Mouse (Mus musculus): ENCODE measurements at regions not wholly inside any gene's neighbourhood (a gene's known extent, or its start where the extent isn't known, plus 50 kb on each side); places are given as distances from the start of the nearest gene placed in this dataset.
A peak's percentile ranks its signal among the peaks of the same experiment; 100 is the strongest.

DNA sequence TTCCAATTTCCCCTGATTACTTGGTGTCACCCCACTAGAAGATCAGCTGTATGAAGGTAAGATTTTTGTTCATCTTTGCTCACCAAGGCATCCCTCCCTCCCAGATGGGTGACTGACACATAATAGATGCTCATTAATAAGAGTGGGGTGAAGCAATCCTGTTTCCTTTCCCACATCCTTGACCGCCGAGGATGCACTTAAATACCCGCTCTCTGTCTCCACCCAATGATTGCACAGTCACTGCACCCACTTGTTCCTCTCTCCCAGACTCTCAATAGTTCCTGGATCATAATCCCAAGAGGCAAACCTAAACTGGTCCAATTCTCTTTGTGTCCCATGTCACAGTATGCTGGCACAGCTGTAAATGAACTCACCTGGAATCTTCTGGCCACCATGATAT, 86.4 kb upstream of the Ccn6 start:
- DNase-seq (ENCODE audit: low read depth, low spot score), result no peak

- no peak for DNase-seq (ENCODE audit: low read depth, low spot score)
Observed at GRCm38 (mm10) chr10:39248486-39248885, 84.9 kb upstream of the Ccn6 start.

- DNase-seq (ENCODE audit: low read depth, low spot score), result peak; percentile 47
Observed at GRCm38 (mm10) chr10:39246984-39247383, 83.4 kb upstream of the Ccn6 start.

DNA sequence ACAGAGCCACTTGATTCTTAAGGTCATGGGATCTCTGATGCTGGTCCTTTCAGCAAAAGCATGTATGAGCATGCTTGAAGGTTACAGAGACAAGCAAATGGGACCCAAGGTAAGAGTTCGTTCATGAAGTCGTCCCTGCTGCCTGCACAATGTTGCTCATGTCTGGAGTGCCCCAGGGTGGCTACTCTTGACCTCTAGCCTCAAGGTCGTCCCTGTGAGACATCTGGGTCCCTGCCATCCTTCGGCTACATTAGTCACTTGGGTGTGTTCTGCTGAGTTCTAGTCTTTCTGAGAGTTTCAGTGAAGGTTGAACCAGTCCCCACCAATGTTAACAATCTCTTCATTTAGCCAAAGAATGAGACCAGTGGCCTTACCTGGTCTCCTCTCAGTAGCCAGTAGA, 81.5 kb upstream of the Ccn6 start:
- no peak for DNase-seq (ENCODE audit: low read depth, low spot score)

DNA sequence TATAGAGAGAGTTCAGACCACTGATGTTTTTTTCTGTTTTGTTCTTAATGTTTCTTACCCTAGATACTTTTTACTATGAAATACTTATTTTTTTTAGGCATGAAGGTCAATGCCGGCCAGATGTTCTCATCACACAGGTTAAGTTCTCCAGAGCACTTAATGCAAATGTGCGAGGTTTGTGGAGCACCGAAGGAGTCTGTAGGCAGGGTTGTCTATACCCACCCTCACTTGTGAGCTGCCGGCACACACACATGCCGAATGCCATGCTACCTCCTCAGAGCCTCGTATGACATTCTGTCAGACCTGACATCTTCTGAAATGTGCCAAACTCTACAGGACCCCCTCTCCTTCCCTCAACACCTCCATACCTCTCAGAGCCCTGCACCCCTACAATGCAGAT, 80.5 kb upstream of the Ccn6 start:
- DNase-seq (ENCODE audit: low read depth, low spot score), result no peak

DNA sequence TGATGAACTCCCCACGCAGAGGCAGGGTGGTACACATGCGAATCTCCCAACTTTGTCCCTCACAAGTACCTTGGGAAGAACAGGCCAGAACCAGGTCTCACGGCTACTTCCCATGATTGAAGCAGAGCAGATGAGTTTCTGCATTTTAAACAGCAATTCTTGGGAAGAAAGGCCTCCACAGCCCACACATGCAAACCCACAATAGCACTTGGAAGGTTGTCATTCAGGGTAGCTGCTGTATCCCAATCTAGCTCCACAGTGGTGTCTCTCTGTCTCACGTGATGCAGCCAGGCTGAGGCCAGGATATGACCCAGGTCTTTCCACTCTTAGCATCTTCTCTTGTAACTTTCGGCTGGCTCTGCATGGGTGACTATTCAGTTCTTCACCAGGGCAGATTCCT, 78.8 kb upstream of the Ccn6 start:
- no peak for DNase-seq (ENCODE audit: low read depth, low spot score)

DNA sequence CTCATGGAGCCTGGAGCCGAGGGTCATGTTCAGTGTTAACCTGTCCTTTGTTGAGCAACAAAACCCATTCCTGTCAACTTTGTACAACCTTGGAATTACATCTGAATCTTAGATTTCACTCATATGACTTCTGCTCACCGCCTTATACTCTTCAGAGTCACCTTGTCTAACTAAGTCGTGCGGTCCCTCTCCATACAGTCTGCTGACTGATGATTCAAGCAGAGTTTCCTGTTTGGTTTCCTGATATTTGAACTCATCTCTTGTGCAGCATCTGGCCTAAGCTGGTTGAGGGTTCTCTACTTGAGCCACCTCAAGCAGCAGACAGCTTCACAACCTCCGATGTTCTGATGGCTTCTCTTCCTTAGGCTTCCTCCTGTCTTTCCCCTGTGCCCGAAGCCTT, 78.3 kb upstream of the Ccn6 start:
- DNase-seq (ENCODE audit: low read depth, low spot score), result peak; percentile 59

GRCm38 (mm10) chr10:39241486-39241885, 77.9 kb upstream of the Ccn6 start:
- no peak for DNase-seq (ENCODE audit: low read depth, low spot score)

DNA sequence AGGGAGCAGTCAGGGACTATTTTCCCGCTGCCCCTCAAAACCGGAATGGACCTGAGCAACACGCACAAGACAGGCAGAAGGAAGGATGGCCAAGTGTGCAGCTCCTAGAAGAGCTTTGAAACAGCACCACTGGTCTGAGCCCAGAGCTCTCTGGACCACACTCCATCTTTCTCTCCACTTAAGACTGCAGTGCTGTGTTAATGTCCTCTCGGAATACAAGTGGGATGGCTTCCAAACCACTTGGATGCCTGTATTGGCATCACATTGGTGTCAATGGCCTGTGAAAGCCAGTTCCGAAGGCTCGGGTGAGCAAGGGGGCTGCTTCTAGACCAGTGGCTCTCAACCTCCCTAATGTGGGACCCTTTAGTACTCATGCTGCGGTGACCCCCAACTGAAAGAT, 77.4 kb upstream of the Ccn6 start:
- DNase-seq (ENCODE audit: low read depth, low spot score), result no peak

GRCm38 (mm10) chr10:39240178-39240791, 76.7 kb upstream of the Ccn6 start:
- no peak for DNase-seq (ENCODE audit: low read depth, low spot score)

DNA sequence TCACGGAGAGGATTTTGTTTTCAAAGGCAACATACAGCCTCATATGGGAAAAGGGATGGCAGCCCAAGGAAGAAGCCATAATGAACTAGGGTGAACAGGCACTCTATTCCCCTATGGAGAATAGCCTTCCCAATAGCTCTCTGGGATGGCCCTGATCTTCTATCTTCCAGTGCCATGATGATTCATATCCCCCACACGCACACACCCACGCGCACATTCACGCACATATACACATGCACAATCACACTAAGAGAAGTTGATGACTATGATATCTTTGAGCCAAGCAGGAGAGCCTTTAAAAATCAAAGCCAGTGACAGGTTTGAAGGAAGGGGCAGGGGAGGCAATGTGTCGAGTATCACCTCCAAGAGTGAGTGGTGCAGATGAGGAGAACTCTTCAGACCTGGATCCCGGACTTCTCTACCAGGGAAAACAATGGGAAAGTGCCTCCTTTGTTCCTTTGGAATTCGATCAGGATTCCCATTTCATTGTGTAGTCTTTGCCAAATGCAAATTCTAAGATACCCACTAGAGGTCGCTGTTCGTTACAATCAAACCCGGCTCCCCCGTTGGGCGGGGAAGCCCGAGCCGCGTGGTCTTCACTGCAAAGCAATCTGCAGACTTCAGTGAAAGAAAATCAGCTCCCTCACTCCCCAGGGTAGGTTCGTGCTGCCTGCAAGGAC, 76.0 kb upstream of the Ccn6 start:
- peak; percentile 83 for DNase-seq (ENCODE audit: low read depth, low spot score)

- DNase-seq (ENCODE audit: low read depth, low spot score), result no peak
Observed at GRCm38 (mm10) chr10:39238596-39238995, 75.0 kb upstream of the Ccn6 start.

DNA sequence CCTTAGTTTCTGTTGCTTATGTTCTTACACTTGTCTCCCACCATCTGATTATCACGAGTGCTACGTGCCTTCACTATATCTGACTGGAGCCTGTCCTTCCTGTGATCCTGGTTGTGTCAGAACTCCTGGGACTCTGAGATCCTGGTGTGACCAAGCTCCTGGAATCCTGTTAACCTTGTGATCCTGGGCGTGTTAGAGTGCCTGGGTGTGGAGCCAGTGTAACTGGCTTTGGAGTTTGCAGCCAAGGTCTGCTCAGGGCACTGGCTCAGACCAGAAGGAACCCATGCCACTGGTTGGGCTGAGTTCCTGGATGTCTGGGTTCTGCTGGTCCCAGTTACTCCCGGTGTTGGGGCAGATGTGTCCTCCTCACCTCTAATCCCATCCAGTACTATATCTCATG, 74.0 kb upstream of the Ccn6 start:
- DNase-seq (ENCODE audit: low read depth, low spot score), result no peak

- no peak for DNase-seq (ENCODE audit: low read depth, low spot score)
Observed at GRCm38 (mm10) chr10:39233926-39234450, 70.4 kb upstream of the Ccn6 start.

DNA sequence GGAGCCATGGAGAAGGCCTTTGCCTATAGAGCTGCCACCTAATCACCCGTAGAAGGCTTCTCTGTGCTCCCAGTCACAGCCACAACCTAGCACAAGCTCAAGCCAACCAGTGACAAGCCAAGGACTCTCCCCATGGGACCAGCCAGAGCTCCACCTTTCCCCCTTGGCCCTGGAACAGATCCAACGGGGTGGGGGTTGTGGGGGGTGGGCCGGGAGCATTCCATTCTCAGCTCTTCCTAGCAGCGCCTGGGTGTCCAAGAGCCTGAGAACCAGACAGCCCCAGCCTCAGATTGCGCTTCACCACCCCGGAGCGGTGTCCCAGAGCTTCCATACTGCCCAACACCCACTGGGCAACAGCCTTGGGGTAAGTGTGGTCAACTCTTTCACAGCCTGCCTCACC, 69.6 kb upstream of the Ccn6 start:
- DNase-seq (ENCODE audit: low read depth, low spot score), result no peak

DNA sequence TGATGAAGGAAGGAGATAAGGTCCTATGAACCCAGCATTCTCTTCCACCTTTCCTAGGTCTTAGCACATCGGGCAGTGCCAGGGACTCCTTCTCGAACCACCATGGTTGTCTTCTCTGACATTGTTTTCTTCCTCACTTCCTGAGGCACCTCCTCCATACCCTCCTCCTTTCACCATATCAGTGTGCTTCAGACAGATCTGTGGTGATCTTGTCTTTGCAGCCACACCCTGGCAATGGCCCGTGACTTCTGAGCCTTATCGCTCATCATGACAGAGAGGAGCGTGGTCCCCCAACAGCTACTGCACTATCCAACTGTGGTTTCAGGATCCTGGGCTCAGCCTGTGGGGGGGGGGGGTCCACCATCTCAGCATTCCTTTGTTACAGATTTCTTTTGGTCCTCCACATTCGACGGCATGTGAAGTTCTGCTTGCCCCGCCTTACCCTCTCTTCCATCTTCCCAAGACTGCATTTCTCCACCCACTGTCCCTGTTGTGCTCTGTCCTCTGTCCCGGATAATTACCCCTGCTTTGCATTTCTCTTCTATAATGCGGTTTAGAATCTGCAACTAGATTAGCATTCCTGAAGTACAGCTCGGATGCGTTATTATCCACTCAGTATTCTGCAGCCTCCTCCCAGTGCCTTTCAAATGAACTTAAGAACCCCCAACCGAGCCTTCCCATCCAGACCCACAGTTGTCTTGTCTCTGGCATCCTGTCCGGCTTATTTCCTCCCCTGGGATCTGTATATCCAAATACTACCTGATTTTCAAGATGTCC, 67.2 kb upstream of the Ccn6 start:
- DNase-seq (ENCODE audit: low read depth, low spot score), result peak; percentile 33

- no peak for DNase-seq (ENCODE audit: low read depth, low spot score)
Observed at GRCm38 (mm10) chr10:39229233-39229632, 65.6 kb upstream of the Ccn6 start.

DNA sequence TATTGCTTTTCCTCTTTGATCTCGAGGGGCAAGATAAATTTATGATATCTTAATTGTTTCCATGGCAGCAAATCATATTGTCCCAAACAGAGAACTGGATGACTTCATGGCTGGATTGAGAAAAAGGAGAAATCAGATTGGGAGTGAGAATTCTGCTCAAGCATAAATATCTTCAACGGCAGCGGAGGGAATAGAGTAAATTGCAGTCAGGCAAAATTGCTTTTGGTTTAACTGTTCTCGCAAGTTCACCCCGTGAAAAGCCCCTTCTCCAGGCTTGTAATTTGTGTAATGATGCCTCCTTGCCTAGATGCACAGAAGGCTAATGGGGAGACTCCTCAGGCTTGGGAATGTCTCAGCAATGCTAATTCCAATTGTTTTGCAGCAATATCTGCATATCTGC, 64.4 kb upstream of the Ccn6 start:
- DNase-seq (ENCODE audit: low read depth, low spot score), result no peak

GRCm38 (mm10) chr10:39227499-39227942, 63.9 kb upstream of the Ccn6 start:
- no peak for DNase-seq (ENCODE audit: low read depth, low spot score)

DNA sequence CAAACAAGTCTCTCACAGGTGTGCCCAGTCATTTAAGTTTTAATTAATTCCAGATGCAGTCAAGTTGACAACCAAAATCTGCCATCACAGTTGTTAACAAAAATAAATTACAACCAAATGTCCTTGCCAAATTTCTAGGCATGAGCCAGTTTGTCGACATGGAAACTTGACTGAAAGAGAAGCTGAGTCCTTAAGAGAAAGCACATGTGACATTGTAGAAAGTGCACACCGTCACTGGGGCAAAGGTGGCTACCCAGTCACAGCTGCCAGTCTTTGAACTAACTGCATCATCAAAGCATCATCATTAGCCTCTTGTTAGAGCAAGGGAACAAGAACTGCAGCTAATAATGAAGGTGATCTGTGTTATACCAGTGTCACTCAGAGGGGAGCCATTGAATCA, 62.9 kb upstream of the Ccn6 start:
- DNase-seq (ENCODE audit: low read depth, low spot score), result no peak

- DNase-seq (ENCODE audit: low read depth, low spot score), result no peak
Observed at GRCm38 (mm10) chr10:39224449-39225094, 61.0 kb upstream of the Ccn6 start.

GRCm38 (mm10) chr10:39221028-39221427, 57.4 kb upstream of the Ccn6 start:
- no peak for DNase-seq (ENCODE audit: low read depth, low spot score)
